Mouse (Mus musculus): ENCODE data around the gene Col18a1.

DNA sequence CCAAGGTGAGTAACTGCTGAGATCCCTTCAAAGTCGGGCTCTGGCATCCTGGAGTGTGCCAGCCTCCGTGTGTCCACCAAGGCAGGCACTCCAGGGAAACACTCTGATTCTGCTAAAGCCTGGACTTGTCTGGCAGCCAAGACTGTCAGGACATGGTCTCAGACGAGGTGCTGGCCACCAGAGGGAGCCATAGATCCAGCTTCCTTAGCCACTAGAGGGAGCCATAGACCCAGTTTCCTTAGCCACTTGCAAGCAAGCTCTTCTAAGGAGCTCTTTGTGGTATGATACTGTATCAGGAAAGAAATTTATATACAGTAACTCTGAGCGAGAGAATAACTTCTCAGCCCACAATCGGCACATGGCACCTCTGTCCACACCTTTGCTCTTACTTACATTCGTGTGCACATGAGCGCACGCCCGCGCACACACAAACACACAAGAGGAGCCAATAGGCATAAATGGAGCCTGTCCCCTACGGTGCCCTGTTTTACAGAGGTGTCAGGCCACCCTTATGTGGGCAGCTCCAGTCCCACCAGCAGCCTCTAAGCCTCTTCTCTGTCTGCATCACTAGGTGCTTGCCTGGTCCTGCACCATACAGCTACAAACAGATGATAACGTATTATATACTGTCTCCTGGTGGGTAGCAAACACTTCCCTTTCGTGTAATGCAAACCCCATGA lies 35.6 kb downstream of the Col18a1 start:
- peak; percentile 100 for TF ChIP-seq CTCF (IDR thresholded peaks at IDR 0.05; ENCODE audit: insufficient read depth, low read length)
- TF ChIP-seq POLR2A (IDR thresholded peaks at IDR 0.05; ENCODE audit: borderline replicate concordance, extremely low read depth, low read depth, low read length), result no peak

Data from lung, adult 2 months (tissue).